Mouse (Mus musculus): ENCODE data around the gene Bpifb6. TPM values are rescaled to one million over a fixed set of nuclear protein-coding genes. Genes with fewer than 3 reads are reported as not detected.
A peak's percentile ranks its signal among the peaks of the same experiment; 100 is the strongest.

The Bpifb6 gene
- total and polyA plus RNA-seq, 3 experiments = not detected

GRCm38 (mm10) chr2:153937843-153938242 lies 37.7 kb downstream of the Bpifb6 start, which contains the start of gene Bpifb4:
TSS of gene Bpifb4 (plus strand) at chr2:153938212.
- no peaks in the 10 kb centered on the region for H3K4me1 ChIP-seq (ENCODE audit: control insufficient read depth in 1 of 2, insufficient read depth in 2 of 2, low read length in 2 of 2)
- no peak for TF ChIP-seq SMC3 (IDR thresholded peaks at IDR 0.05; ENCODE audit: low read depth, low read length)

DNA sequence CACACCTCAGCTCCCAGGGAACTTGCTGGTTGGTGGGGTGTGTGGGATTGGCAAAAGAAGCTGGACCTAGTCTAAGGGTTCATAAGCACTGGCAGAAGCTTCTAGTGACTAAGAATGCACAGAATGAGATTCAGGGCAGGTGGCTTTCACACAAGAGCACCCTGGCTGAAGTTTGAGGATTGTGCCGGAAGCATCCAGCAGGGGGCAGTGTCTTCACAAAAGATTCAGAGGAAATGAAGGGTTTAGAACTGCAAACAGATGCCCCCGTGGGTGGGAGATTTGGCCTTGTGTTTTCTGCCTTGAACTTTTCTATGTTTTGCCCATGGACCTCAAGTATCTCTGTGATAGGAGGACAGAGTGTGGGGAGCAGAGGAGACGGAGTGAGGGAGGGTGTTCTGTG lies 43.3 kb downstream of the Bpifb6 start:
- H3K27me3 ChIP-seq (ENCODE audit: control insufficient read depth in 1 of 2, insufficient read depth in 2 of 2, low read length in 2 of 2) = no peaks in the 10 kb centered on the region
- no peaks in the 10 kb centered on the region for H3K79me2 ChIP-seq (ENCODE audit: control insufficient read depth, insufficient read depth, low read length, poor library complexity)
- no peaks in the 10 kb centered on the region for H3K4me1 ChIP-seq (ENCODE audit: control insufficient read depth in 1 of 2, insufficient read depth in 2 of 2, low read length in 2 of 2)
- H3K9me3 ChIP-seq (replicated peaks; ENCODE audit: insufficient read depth, low read length) = no peaks in the 10 kb centered on the region
- peak; percentile 22 for DNase-seq (ENCODE audit: low read depth, low spot score)
- TF ChIP-seq CTCF (IDR thresholded peaks at IDR 0.05 in 2 of 3, conservative IDR thresholded peaks at IDR 0.05 in 1 of 3; ENCODE audit: control insufficient read depth in 1 of 3, insufficient read depth in 1 of 3, low read depth in 2 of 3, low read length in 3 of 3, poor library complexity in 1 of 3, severe bottlenecking in 1 of 3) = peak in 2 of 3 experiments; percentile 39 to 44; a peak in 5 of 6 replicates
- no peak for TF ChIP-seq NRF1 (IDR thresholded peaks at IDR 0.05; ENCODE audit: insufficient read depth, low read depth, low read length, poor library complexity, severe bottlenecking)
- H3K9ac ChIP-seq (ENCODE audit: control insufficient read depth, low read depth, low read length, poor library complexity, severe bottlenecking) = no peak overlapping the region
- no peaks in the 10 kb centered on the region for H3K36me3 ChIP-seq (ENCODE audit: control insufficient read depth in 1 of 2, insufficient read depth in 2 of 2, low read length in 2 of 2)
- no peak overlapping the region for H3K27ac ChIP-seq (ENCODE audit: control insufficient read depth, low read depth, low read length)
- no peak overlapping the region for H3K4me3 ChIP-seq (ENCODE audit: control insufficient read depth in 1 of 2, insufficient read depth in 1 of 2, low read depth in 2 of 2, low read length in 2 of 2)

More at GRCm38 (mm10) chr2:153937843-153938242, 37.7 kb downstream of the Bpifb6 start, which contains the start of gene Bpifb4:
- no peak within 1 kb of the TSS for H3K27ac ChIP-seq (ENCODE audit: control insufficient read depth, low read depth, low read length)
- no peak for DNase-seq (ENCODE audit: low read depth, low spot score)
- no peak within 1 kb of the TSS for H3K4me3 ChIP-seq (ENCODE audit: control insufficient read depth in 1 of 2, insufficient read depth in 1 of 2, low read depth in 2 of 2, low read length in 2 of 2)
- no peaks in the 10 kb centered on the region for H3K36me3 ChIP-seq (ENCODE audit: control insufficient read depth in 1 of 2, insufficient read depth in 2 of 2, low read length in 2 of 2)
- no peaks in the 10 kb centered on the region for H3K79me2 ChIP-seq (ENCODE audit: control insufficient read depth, insufficient read depth, low read length, poor library complexity)
- H3K27me3 ChIP-seq (ENCODE audit: control insufficient read depth in 1 of 2, insufficient read depth in 2 of 2, low read length in 2 of 2) = no peaks in the 10 kb centered on the region
- no peaks in the 10 kb centered on the region for H3K9me3 ChIP-seq (replicated peaks; ENCODE audit: insufficient read depth, low read length)
- no peak within 1 kb of the TSS for H3K9ac ChIP-seq (ENCODE audit: control insufficient read depth, low read depth, low read length, poor library complexity, severe bottlenecking)

DNA sequence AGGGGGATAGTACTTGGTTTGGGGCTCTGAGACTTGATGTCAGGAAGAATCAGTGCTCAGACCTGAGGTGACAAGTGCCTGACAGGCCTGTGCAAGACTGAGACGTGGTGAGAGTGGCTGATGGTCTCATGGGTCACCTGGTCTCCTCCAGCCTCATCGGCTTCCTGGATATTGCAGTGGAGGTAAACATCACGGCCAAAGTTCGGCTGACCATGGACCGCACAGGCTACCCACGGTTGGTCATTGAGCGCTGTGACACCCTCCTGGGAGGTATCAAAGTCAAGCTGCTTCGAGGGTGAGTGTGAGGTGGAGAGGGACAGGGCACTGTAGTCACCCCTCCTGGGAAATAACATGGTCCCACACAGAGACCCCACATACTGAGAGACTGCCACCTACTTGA lies 44.4 kb downstream of the Bpifb6 start:
- no peak overlapping the region for H3K9ac ChIP-seq (ENCODE audit: control insufficient read depth, low read depth, low read length, poor library complexity, severe bottlenecking)
- H3K79me2 ChIP-seq (ENCODE audit: control insufficient read depth, insufficient read depth, low read length, poor library complexity) = no peaks in the 10 kb centered on the region
- DNase-seq (ENCODE audit: low read depth, low spot score) = no peak
- no peak overlapping the region for H3K4me3 ChIP-seq (ENCODE audit: control insufficient read depth in 1 of 2, insufficient read depth in 1 of 2, low read depth in 2 of 2, low read length in 2 of 2)
- TF ChIP-seq CTCF (IDR thresholded peaks at IDR 0.05 in 2 of 3, conservative IDR thresholded peaks at IDR 0.05 in 1 of 3; ENCODE audit: control insufficient read depth in 1 of 3, insufficient read depth in 1 of 3, low read depth in 2 of 3, low read length in 3 of 3, poor library complexity in 1 of 3, severe bottlenecking in 1 of 3) (no peak), GABPA (IDR thresholded peaks at IDR 0.05; ENCODE audit: low read depth, low read length) (no peak), RAD21 (IDR thresholded peaks at IDR 0.05; ENCODE audit: low read depth, low read length) (no peak), TBP (IDR thresholded peaks at IDR 0.05; ENCODE audit: low read depth, low read length) (no peak), GATA1 (IDR thresholded peaks at IDR 0.05; ENCODE audit: low read depth, low read length) (no peak), ELF1 (IDR thresholded peaks at IDR 0.05; ENCODE audit: low read depth, low read length) (no peak), MYB (IDR thresholded peaks at IDR 0.05; ENCODE audit: low read depth, low read length) (no peak), ZKSCAN1 (IDR thresholded peaks at IDR 0.05; ENCODE audit: low read depth, low read length) (no peak), USF2 (IDR thresholded peaks at IDR 0.05; ENCODE audit: borderline replicate concordance in 1 of 2, insufficient read depth in 1 of 2, low read depth in 1 of 2, low read length in 2 of 2) (no peak), BHLHE40 (IDR thresholded peaks at IDR 0.05; ENCODE audit: borderline replicate concordance, low read depth, low read length) (no peak), EP300 (IDR thresholded peaks at IDR 0.05; ENCODE audit: low read depth in 1 of 2, low read length in 2 of 2) (no peak)
- H3K27ac ChIP-seq (ENCODE audit: control insufficient read depth, low read depth, low read length) = no peak overlapping the region
- H3K9me3 ChIP-seq (replicated peaks; ENCODE audit: insufficient read depth, low read length) = no peaks in the 10 kb centered on the region
- no peaks in the 10 kb centered on the region for H3K36me3 ChIP-seq (ENCODE audit: control insufficient read depth in 1 of 2, insufficient read depth in 2 of 2, low read length in 2 of 2)
- no peaks in the 10 kb centered on the region for H3K27me3 ChIP-seq (ENCODE audit: control insufficient read depth in 1 of 2, insufficient read depth in 2 of 2, low read length in 2 of 2)
- no peaks in the 10 kb centered on the region for H3K4me1 ChIP-seq (ENCODE audit: control insufficient read depth in 1 of 2, insufficient read depth in 2 of 2, low read length in 2 of 2)
